Mouse (Mus musculus) intestine, embryonic 15.5 days (tissue): ENCODE measurements around the gene Serpina12. TPM values are rescaled to one million over a fixed set of nuclear protein-coding genes. Genes with fewer than 3 reads are reported as not detected.

Experiments
- ATAC-seq: fragments of 200-750 bp; cut with Nextera tagmentation; 2 replicates; pipeline ENCODE4 v1.8.0; 2017; ENCODE audit warnings: moderate TSS enrichment, moderate library complexity
- H3K27ac ChIP-seq: fragments of 300-500 bp; sonication (generic); 2 replicates; pipeline ENCODE4 v1.5.1; 2015; ENCODE audit warnings: mild to moderate bottlenecking, inconsistent platforms
- H3K27me3 ChIP-seq: fragments of 300-500 bp; sonication (generic); replicated peaks from 2 replicates; pipeline ENCODE4 v1.6.1; 2015; ENCODE audit warnings: inconsistent platforms
- H3K36me3 ChIP-seq: fragments of 300-500 bp; sonication (generic); 2 replicates; pipeline ENCODE4 v1.6.1; 2015; ENCODE audit warnings: inconsistent platforms
- H3K4me1 ChIP-seq: fragments of 300-500 bp; sonication (generic); replicated peaks from 2 replicates; pipeline ENCODE4 v1.6.1; 2015; ENCODE audit warnings: inconsistent platforms
- H3K4me2 ChIP-seq: fragments of 300-500 bp; sonication (generic); replicated peaks from 2 replicates; pipeline ENCODE4 v1.6.1; 2015; ENCODE audit warnings: mild to moderate bottlenecking, inconsistent platforms
- H3K4me3 ChIP-seq: fragments of 300-500 bp; sonication (generic); replicated peaks from 2 replicates; pipeline ENCODE4 v1.5.1; 2015; ENCODE audit warnings: inconsistent platforms
- H3K9ac ChIP-seq: fragments of 300-500 bp; sonication (generic); 2 replicates; pipeline ENCODE4 v1.6.1; 2015; ENCODE audit warnings: inconsistent platforms
- H3K9me3 ChIP-seq: fragments of 300-500 bp; sonication (generic); 2 replicates; pipeline ENCODE4 v1.6.1; 2016; ENCODE audit warnings: inconsistent platforms
- whole genome bisulfite sequencing: fragments of 180-500 bp; shearing (Covaris S2); methylation state at CpG from one replicate; pipeline ENCODE4 v1.1.7; 2015; 5-methylcytosine and 5-hydroxymethylcytosine counted together
- polyA plus RNA-seq: library from polyadenylated mRNA; unstranded; fragments of >200 nt; fragmentation: Nextera tagmentation; extraction: Ambion mirVana; gene quantifications from 2 replicates; pipeline ENCODE4 v1.2.1, GENCODE M21; 2015

The Serpina12 gene
- polyA plus RNA-seq, 1 experiment from 2014 or later = not detected

DNA sequence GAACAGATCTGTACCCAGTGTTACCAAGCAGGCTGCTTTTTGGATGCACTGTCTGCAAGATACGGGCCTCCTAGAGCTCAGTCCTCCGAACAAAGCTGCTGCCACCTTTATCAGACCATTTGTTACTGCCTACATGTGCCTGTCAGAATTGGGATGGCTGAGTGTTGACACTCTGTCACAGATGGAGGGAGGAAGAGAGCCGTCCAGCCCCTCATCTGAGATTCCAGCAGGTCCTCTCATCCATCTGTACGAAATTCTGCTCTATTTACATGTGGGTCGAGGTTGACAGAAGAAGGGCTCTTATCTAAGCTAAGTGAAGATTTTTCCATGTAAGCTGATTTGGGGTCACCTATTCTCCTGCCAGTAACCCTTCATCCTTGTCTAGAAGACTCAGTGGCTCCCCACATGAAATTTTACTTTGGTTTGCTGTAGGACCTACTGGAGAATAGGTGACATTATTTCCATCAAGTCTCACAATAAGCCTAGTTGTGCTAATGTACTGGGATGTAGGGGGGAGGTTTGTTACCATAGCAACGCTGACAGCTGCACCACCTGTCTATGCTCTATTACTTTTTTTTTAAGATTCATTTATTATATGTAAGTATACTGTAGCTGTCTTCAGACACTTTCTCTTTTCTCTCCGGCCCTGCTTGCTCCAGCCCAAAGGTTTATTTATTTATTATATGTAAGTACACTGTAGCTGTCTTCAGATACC, 62.4 kb downstream of the Serpina12 start:
- Histone ChIP-seq H3K4me3 (no peak overlapping the region), H3K27ac (no peak overlapping the region), H3K27me3 (no peaks in the 10 kb centered on the region), H3K36me3 (no peaks in the 10 kb centered on the region), H3K4me1 (no peaks in the 10 kb centered on the region), H3K9me3 (no peaks in the 10 kb centered on the region), H3K9ac (no peak overlapping the region), H3K4me2 (no peak overlapping the region)
- WGBS = 61% methylated on average over 7 of the region's 7 CpGs
- no peak for ATAC-seq

Other genes starting within 250 kb of the Serpina12 start
- 59.9 and 63.5 TPM in 2 replicates for gene Serpina1b, start 214.1 kb downstream of the Serpina12 start, polyA plus RNA-seq
- 31.2 and 33.0 TPM in 2 replicates for gene Serpina1a, start 180.9 kb downstream of the Serpina12 start, polyA plus RNA-seq
- gene Serpina1c, start 139.6 kb downstream of the Serpina12 start, polyA plus RNA-seq = 30.0 and 31.8 TPM in 2 replicates
- gene Serpina1e, start 85.5 kb downstream of the Serpina12 start, polyA plus RNA-seq = 25.6 and 27.7 TPM in 2 replicates
- 0.10 TPM in 1 of 2 replicates, not detected in the other for gene Serpina11, start 54.5 kb downstream of the Serpina12 start, polyA plus RNA-seq
- not detected in 2 replicates for gene Serpina9, start 30.7 kb downstream of the Serpina12 start, polyA plus RNA-seq
- not detected in 2 replicates for gene Serpina5, start 56.7 kb upstream of the Serpina12 start, polyA plus RNA-seq
- gene Serpina3a, start 68.3 kb upstream of the Serpina12 start, polyA plus RNA-seq = not detected in 2 replicates
- not detected in 2 replicates for gene Serpina3b, start 83.6 kb upstream of the Serpina12 start, polyA plus RNA-seq
- gene Serpina3c, start 109.4 kb upstream of the Serpina12 start, polyA plus RNA-seq = not detected in 2 replicates
- gene Serpina3f, start 170.1 kb upstream of the Serpina12 start, polyA plus RNA-seq = 0.32 and 0.44 TPM in 2 replicates
- 4.9 and 5.0 TPM in 2 replicates for gene Serpina3g, start 191.8 kb upstream of the Serpina12 start, polyA plus RNA-seq
- 0.16 TPM in 1 of 2 replicates, not detected in the other for gene Serpina3i, start 218.7 kb upstream of the Serpina12 start, polyA plus RNA-seq